Mouse (Mus musculus): Measurements from ENCODE around the gene Sh3bp1. TPM values are rescaled to one million over a fixed set of nuclear protein-coding genes. Genes with fewer than 3 reads are reported as not detected.

The Sh3bp1 gene
- polyA plus RNA-seq, 1 experiment from 2014 or later = 23.3 TPM

- H3K9ac ChIP-seq (ENCODE audit: low read depth, low read length) = no peak overlapping the region
- no peak for ATAC-seq
- H3K9me3 ChIP-seq (ENCODE audit: control insufficient read depth, low read length) = no peaks in the 10 kb centered on the region
- H3K27me3 ChIP-seq (replicated peaks; ENCODE audit: control insufficient read depth, insufficient read depth, low read length) = no peaks in the 10 kb centered on the region
- no peak overlapping the region for H3K27ac ChIP-seq (ENCODE audit: low read length)
- 58% methylated on average over 12 of the region's 12 CpGs for WGBS
- H3K4me1 ChIP-seq (ENCODE audit: control insufficient read depth, insufficient read depth, low read length) = peaks cover 15% of the 10 kb centered on the region
- H3K36me3 ChIP-seq (ENCODE audit: control insufficient read depth, insufficient read depth, low read length) = no peaks in the 10 kb centered on the region
- H3K4me3 ChIP-seq (ENCODE audit: low read length) = no peak overlapping the region
- H3K4me2 ChIP-seq (ENCODE audit: low read depth, low read length) = no peak overlapping the region
Observed at GRCm38 (mm10) chr15:78919914-78920313, 20.3 kb downstream of the Sh3bp1 start.

GRCm38 (mm10) chr15:78922700-78923099 lies 23.1 kb downstream of the Sh3bp1 start:
- no peaks in the 10 kb centered on the region for H3K36me3 ChIP-seq (ENCODE audit: control insufficient read depth, insufficient read depth, low read length)
- H3K27ac ChIP-seq (ENCODE audit: low read length) = no peak overlapping the region
- H3K9me3 ChIP-seq (ENCODE audit: control insufficient read depth, low read length) = no peaks in the 10 kb centered on the region
- WGBS = 85% methylated on average over 7 of the region's 7 CpGs
- no peak for ATAC-seq
- H3K4me3 ChIP-seq (ENCODE audit: low read length) = no peak overlapping the region
- no peak overlapping the region for H3K4me2 ChIP-seq (ENCODE audit: low read depth, low read length)
- peaks cover 23% of the 10 kb centered on the region for H3K4me1 ChIP-seq (ENCODE audit: control insufficient read depth, insufficient read depth, low read length)
- H3K27me3 ChIP-seq (replicated peaks; ENCODE audit: control insufficient read depth, insufficient read depth, low read length) = no peaks in the 10 kb centered on the region
- no peak overlapping the region for H3K9ac ChIP-seq (ENCODE audit: low read depth, low read length)

GRCm38 (mm10) chr15:78923585-78923984 lies 24.0 kb downstream of the Sh3bp1 start:
- Histone ChIP-seq H3K27me3 (replicated peaks; ENCODE audit: control insufficient read depth, insufficient read depth, low read length) (no peaks in the 10 kb centered on the region), H3K36me3 (ENCODE audit: control insufficient read depth, insufficient read depth, low read length) (no peaks in the 10 kb centered on the region), H3K4me2 (ENCODE audit: low read depth, low read length) (no peak overlapping the region), H3K4me1 (ENCODE audit: control insufficient read depth, insufficient read depth, low read length) (peaks cover 28% of the 10 kb centered on the region), H3K9me3 (ENCODE audit: control insufficient read depth, low read length) (no peaks in the 10 kb centered on the region), H3K4me3 (ENCODE audit: low read length) (no peak overlapping the region), H3K9ac (ENCODE audit: low read depth, low read length) (0 out of 2 replicates have a peak overlapping the region, but pooled peaks have one; percentile 31), H3K27ac (ENCODE audit: low read length) (no peak overlapping the region)
- no peak for ATAC-seq
- WGBS = 55% methylated on average over 6 of the region's 6 CpGs

GRCm38 (mm10) chr15:78925129-78925528 lies 25.6 kb downstream of the Sh3bp1 start:
- peaks cover 6% of the 10 kb centered on the region; the same call in 1 of the 2 replicates for H3K36me3 ChIP-seq (ENCODE audit: control insufficient read depth, insufficient read depth, low read length)
- H3K4me2 ChIP-seq (ENCODE audit: low read depth, low read length) = no peak overlapping the region
- H3K4me1 ChIP-seq (ENCODE audit: control insufficient read depth, insufficient read depth, low read length) = peaks cover 29% of the 10 kb centered on the region
- no peak for ATAC-seq
- no peaks in the 10 kb centered on the region for H3K9me3 ChIP-seq (ENCODE audit: control insufficient read depth, low read length)
- H3K27me3 ChIP-seq (replicated peaks; ENCODE audit: control insufficient read depth, insufficient read depth, low read length) = no peaks in the 10 kb centered on the region
- H3K4me3 ChIP-seq (ENCODE audit: low read length) = no peak overlapping the region
- peak overlapping the region; percentile 60; the same call in 1 of the 2 replicates for H3K9ac ChIP-seq (ENCODE audit: low read depth, low read length)
- H3K27ac ChIP-seq (ENCODE audit: low read length) = peak overlapping the region; percentile 94
- WGBS = 46% methylated on average over 8 of the region's 8 CpGs

GRCm38 (mm10) chr15:78926021-78926919 lies 26.7 kb downstream of the Sh3bp1 start, which contains the start of gene Lgals1:
Gene Lgals1, plus strand, starts transcription at chr15:78926725.
- Histone ChIP-seq H3K4me3 (ENCODE audit: low read length) (peak within 1 kb of the TSS; percentile 56), H3K4me2 (ENCODE audit: low read depth, low read length) (peak within 1 kb of the TSS; percentile 88), H3K36me3 (ENCODE audit: control insufficient read depth, insufficient read depth, low read length) (peaks cover 8% of the 10 kb centered on the region; the same call in 1 of the 2 replicates), H3K4me1 (ENCODE audit: control insufficient read depth, insufficient read depth, low read length) (peaks cover 29% of the 10 kb centered on the region), H3K27me3 (replicated peaks; ENCODE audit: control insufficient read depth, insufficient read depth, low read length) (no peaks in the 10 kb centered on the region), H3K9ac (ENCODE audit: low read depth, low read length) (peak within 1 kb of the TSS; percentile 73), H3K27ac (ENCODE audit: low read length) (peak within 1 kb of the TSS; percentile 94), H3K9me3 (ENCODE audit: control insufficient read depth, low read length) (no peaks in the 10 kb centered on the region)
- ATAC-seq = peak; percentile 80
- 5% methylated on average over 20 of the region's 20 CpGs for WGBS

GRCm38 (mm10) chr15:78927021-78927787 lies 27.6 kb downstream of the Sh3bp1 start:
- H3K9ac ChIP-seq (ENCODE audit: low read depth, low read length) = peak overlapping the region; percentile 73
- peak overlapping the region; percentile 88 for H3K4me2 ChIP-seq (ENCODE audit: low read depth, low read length)
- 20% methylated on average over 15 of the region's 15 CpGs for WGBS
- no peaks in the 10 kb centered on the region for H3K9me3 ChIP-seq (ENCODE audit: control insufficient read depth, low read length)
- peak overlapping the region; percentile 94 for H3K27ac ChIP-seq (ENCODE audit: low read length)
- H3K4me1 ChIP-seq (ENCODE audit: control insufficient read depth, insufficient read depth, low read length) = peaks cover 29% of the 10 kb centered on the region
- H3K27me3 ChIP-seq (replicated peaks; ENCODE audit: control insufficient read depth, insufficient read depth, low read length) = no peaks in the 10 kb centered on the region
- H3K36me3 ChIP-seq (ENCODE audit: control insufficient read depth, insufficient read depth, low read length) = peaks cover 8% of the 10 kb centered on the region; the same call in 1 of the 2 replicates
- no peak for ATAC-seq
- H3K4me3 ChIP-seq (ENCODE audit: low read length) = peak overlapping the region; percentile 56

- H3K36me3 ChIP-seq (ENCODE audit: control insufficient read depth, insufficient read depth, low read length) = peaks cover 8% of the 10 kb centered on the region; the same call in 1 of the 2 replicates
- H3K4me2 ChIP-seq (ENCODE audit: low read depth, low read length) = peak overlapping the region; percentile 88
- H3K27me3 ChIP-seq (replicated peaks; ENCODE audit: control insufficient read depth, insufficient read depth, low read length) = no peaks in the 10 kb centered on the region
- peak overlapping the region; percentile 94 for H3K27ac ChIP-seq (ENCODE audit: low read length)
- no peaks in the 10 kb centered on the region for H3K9me3 ChIP-seq (ENCODE audit: control insufficient read depth, low read length)
- H3K9ac ChIP-seq (ENCODE audit: low read depth, low read length) = peak overlapping the region; percentile 73
- peak; percentile 47 for ATAC-seq
- peak overlapping the region; percentile 56 for H3K4me3 ChIP-seq (ENCODE audit: low read length)
- H3K4me1 ChIP-seq (ENCODE audit: control insufficient read depth, insufficient read depth, low read length) = peaks cover 29% of the 10 kb centered on the region
- WGBS = 1% methylated on average over 28 of the region's 35 CpGs
Observed at GRCm38 (mm10) chr15:78927788-78928457, 28.4 kb downstream of the Sh3bp1 start.

GRCm38 (mm10) chr15:78928539-78928938 lies 29.0 kb downstream of the Sh3bp1 start:
- Histone ChIP-seq H3K27ac (ENCODE audit: low read length) (peak overlapping the region; percentile 54), H3K27me3 (replicated peaks; ENCODE audit: control insufficient read depth, insufficient read depth, low read length) (no peaks in the 10 kb centered on the region), H3K9me3 (ENCODE audit: control insufficient read depth, low read length) (no peaks in the 10 kb centered on the region), H3K36me3 (ENCODE audit: control insufficient read depth, insufficient read depth, low read length) (peaks cover 8% of the 10 kb centered on the region; the same call in 1 of the 2 replicates), H3K4me1 (ENCODE audit: control insufficient read depth, insufficient read depth, low read length) (peaks cover 29% of the 10 kb centered on the region), H3K4me3 (ENCODE audit: low read length) (peak overlapping the region; percentile 56), H3K9ac (ENCODE audit: low read depth, low read length) (peak overlapping the region; percentile 73), H3K4me2 (ENCODE audit: low read depth, low read length) (peak overlapping the region; percentile 88)
- ATAC-seq = no peak
- WGBS = 46% methylated on average over 8 of the region's 8 CpGs

Measured in intestine, embryonic 16.5 days (tissue).